Mouse (Mus musculus) E14TG2a.4 (cell line): Measurements from ENCODE around the gene Csrnp1.

Experiments used
- CTCF ChIP-seq: conservative IDR thresholded peaks from 2 replicates; pipeline ENCODE4 v1.5.1; 2014; ENCODE audit warnings: low read length
- NANOG ChIP-seq: IDR thresholded peaks from 2 replicates; pipeline ENCODE4 v1.6.1; 2014; ENCODE audit warnings: borderline replicate concordance, low read length, mixed read lengths

DNA sequence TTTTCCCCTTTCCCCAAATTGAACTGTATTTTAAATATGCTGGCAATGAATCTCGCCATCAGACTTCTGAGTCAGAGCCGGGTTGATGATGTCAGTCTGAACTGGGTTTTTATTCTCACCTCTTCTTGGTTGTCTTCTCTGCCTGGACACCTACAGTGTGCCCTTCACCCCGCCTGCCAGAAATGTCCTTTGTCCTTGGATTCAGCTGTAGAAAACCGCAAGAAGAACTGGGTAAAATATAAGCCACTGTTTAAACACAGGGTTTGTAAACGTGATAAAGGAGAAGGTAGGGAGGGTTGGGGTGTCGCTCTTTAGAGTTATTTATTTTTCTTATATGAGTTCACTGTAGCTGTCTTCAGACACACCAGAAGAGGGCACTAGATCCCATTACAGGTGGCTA lies 48.3 kb upstream of the Csrnp1 start:
- TF ChIP-seq CTCF (no peak), NANOG (no peak)
